Mouse (Mus musculus): ENCODE measurements at regions not wholly inside any gene's neighbourhood (a gene's known extent, or its start where the extent isn't known, plus 50 kb on each side); places are given as distances from the start of the nearest gene placed in this dataset.

DNA sequence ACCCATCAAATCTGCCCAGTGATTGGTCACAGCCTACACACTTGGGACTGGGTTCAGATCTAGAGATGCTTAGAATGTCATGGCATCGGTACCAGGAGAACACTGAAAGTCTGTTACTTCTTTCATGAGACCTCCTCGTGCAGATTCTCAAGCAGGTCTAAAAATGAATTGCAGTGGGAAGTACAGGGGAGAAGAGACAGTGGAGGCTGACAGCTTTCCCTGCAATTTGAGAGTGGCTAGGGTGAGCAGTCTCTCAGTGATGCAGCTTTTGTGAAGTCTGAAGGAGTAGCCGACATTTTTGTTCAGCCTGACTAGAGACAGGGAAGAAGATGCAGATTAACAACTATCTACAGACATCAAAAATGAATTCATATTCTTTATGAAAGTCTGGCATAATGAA lies 112.5 kb downstream of the Fam198b start:
- H3K36me3 ChIP-seq (replicated peaks; ENCODE audit: control insufficient read depth, insufficient read depth) = no peaks in the 10 kb centered on the region
- 73% methylated on average over 3 of the region's 3 CpGs for WGBS
- no peak for DNase-seq (ENCODE audit: low spot score)
- no peak overlapping the region for H3K4me2 ChIP-seq (replicated peaks)
- no peaks in the 10 kb centered on the region for H3K27me3 ChIP-seq (ENCODE audit: control insufficient read depth, insufficient read depth, low read length)
- no peak overlapping the region for H3K9ac ChIP-seq
- no peak overlapping the region for H3K27ac ChIP-seq
- H3K9me3 ChIP-seq (ENCODE audit: control insufficient read depth, low read length) = no peaks in the 10 kb centered on the region
- no peaks in the 10 kb centered on the region for H3K4me1 ChIP-seq (replicated peaks; ENCODE audit: control insufficient read depth, insufficient read depth, low read length)
- no peak overlapping the region for H3K4me3 ChIP-seq (replicated peaks; ENCODE audit: low read length)
- ATAC-seq (ENCODE audit: low FRiP score) = no peak

DNA sequence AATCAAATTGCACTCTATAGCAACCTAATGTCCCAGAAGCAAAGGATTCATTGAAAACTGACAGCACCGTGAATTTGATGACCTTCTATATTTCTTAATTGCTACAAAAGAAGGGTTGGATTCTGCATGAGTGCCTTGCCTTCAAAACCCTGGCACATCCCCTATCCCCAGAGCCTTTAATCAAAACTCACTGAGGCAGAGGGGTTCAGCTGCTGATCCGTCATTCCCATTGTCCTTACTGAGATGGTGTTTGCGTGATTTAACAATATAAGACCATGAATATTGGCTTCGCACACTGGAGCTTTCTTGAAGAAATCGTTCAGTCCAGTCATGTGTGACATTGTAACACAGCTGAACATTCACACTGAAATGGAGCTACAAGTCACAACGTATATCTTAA lies 118.0 kb downstream of the Fam198b start:
- H3K9ac ChIP-seq = no peak overlapping the region
- H3K4me1 ChIP-seq (replicated peaks; ENCODE audit: control insufficient read depth, insufficient read depth, low read length) = no peaks in the 10 kb centered on the region
- H3K4me3 ChIP-seq (replicated peaks; ENCODE audit: low read length) = no peak overlapping the region
- 31% methylated on average over 6 of the region's 6 CpGs for WGBS
- no peak overlapping the region for H3K4me2 ChIP-seq (replicated peaks)
- H3K27me3 ChIP-seq (ENCODE audit: control insufficient read depth, insufficient read depth, low read length) = no peaks in the 10 kb centered on the region
- no peak for DNase-seq (ENCODE audit: low spot score)
- H3K9me3 ChIP-seq (ENCODE audit: control insufficient read depth, low read length) = no peaks in the 10 kb centered on the region
- no peaks in the 10 kb centered on the region for H3K36me3 ChIP-seq (replicated peaks; ENCODE audit: control insufficient read depth, insufficient read depth)
- H3K27ac ChIP-seq = no peak overlapping the region
- no peak for ATAC-seq (ENCODE audit: low FRiP score)

DNA sequence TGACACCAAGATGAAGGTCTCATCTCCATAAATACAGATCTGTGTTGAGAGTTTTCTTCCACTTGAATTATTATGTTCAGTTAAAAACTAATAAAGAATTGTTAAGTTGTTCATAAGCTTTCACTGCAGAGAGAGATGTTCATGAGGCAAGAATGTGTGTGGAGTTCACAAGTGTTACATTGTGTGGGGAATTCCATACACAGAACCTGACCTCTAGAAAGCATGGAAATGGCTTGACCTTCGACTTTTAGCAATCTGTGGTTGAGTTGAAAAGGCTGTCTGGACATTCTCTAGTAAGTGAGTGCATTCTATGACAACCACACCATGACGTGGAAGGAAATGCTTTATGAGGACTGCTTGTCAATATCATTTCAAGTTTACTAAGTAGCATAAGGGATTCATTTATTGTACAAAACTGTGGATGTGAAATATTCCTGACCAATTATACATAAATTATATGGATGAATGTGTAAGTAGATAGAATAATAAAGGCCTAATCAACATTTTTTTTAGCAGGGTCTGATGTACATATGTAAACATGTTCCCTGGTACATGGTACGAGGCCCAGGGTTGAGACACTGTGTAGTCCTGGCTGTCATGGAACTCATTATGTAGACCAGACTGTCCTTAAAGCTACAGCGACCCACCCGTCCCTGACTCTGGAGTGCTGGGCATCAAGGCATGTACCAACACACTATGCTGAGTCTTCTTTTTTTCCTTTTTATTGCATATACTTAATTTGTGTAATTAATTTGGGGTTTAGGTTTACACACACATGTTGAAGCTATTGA lies 119.2 kb downstream of the Fam198b start:
- 60% methylated on average over 5 of the region's 5 CpGs for WGBS
- H3K36me3 ChIP-seq (replicated peaks; ENCODE audit: control insufficient read depth, insufficient read depth) = no peaks in the 10 kb centered on the region
- no peak for ATAC-seq (ENCODE audit: low FRiP score)

DNA sequence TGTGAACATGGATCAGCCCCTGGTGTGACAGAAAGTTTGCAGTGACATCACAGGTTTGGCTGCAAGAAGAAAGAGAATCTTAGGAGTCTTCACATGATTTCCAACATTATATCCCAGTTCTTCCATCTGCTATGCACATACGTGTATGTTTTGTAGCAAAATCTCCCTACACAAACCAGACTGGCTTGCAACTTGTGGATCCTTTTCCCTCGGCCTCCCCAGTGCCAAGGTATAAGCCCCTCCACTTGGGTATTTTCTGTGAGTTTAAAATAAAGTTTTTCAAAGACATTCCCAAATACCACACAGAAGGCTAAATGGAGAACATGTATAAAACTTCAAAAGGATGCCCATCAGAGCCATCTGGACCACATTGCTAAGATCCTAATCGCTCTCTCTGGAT lies 120.2 kb downstream of the Fam198b start:
- no peak for DNase-seq (ENCODE audit: low spot score)
- no peaks in the 10 kb centered on the region for H3K36me3 ChIP-seq (replicated peaks; ENCODE audit: control insufficient read depth, insufficient read depth)
- no peaks in the 10 kb centered on the region for H3K4me1 ChIP-seq (replicated peaks; ENCODE audit: control insufficient read depth, insufficient read depth, low read length)
- H3K9ac ChIP-seq = no peak overlapping the region
- WGBS = 85% methylated on average over 3 of the region's 3 CpGs
- no peak overlapping the region for H3K4me2 ChIP-seq (replicated peaks)
- H3K27me3 ChIP-seq (ENCODE audit: control insufficient read depth, insufficient read depth, low read length) = no peaks in the 10 kb centered on the region
- no peak overlapping the region for H3K4me3 ChIP-seq (replicated peaks; ENCODE audit: low read length)
- no peaks in the 10 kb centered on the region for H3K9me3 ChIP-seq (ENCODE audit: control insufficient read depth, low read length)
- ATAC-seq (ENCODE audit: low FRiP score) = no peak
- no peak overlapping the region for H3K27ac ChIP-seq

More for the DNA sequence above, 119.2 kb downstream of the Fam198b start:
- H3K4me1 ChIP-seq (replicated peaks; ENCODE audit: control insufficient read depth, insufficient read depth, low read length) = no peaks in the 10 kb centered on the region
- H3K9ac ChIP-seq = no peak overlapping the region
- H3K4me2 ChIP-seq (replicated peaks) = no peak overlapping the region
- H3K27me3 ChIP-seq (ENCODE audit: control insufficient read depth, insufficient read depth, low read length) = no peaks in the 10 kb centered on the region
- no peaks in the 10 kb centered on the region for H3K9me3 ChIP-seq (ENCODE audit: control insufficient read depth, low read length)
- H3K4me3 ChIP-seq (replicated peaks; ENCODE audit: low read length) = no peak overlapping the region
- no peak overlapping the region for H3K27ac ChIP-seq
- no peak for DNase-seq (ENCODE audit: low spot score)

DNA sequence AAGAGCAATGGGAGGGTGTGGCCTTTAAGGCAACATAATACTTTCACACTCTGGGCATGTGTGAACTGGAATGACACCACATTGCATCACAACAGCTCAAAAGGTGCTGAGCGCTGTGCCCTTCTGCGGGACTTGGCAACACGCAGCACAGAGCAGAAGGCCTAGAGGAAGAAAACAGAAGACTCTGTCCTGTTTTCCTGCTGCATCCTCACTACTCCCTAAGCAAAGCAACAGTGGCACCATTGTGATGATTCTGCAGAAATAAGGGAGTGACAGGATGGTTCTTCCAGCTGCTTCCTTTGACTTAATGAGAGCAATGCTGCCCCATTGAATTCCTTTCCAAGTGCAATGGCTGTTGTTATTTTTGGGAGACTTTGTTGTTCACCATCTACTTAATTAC lies 120.6 kb downstream of the Fam198b start:
- no peaks in the 10 kb centered on the region for H3K27me3 ChIP-seq (ENCODE audit: control insufficient read depth, insufficient read depth, low read length)
- H3K27ac ChIP-seq = no peak overlapping the region
- 70% methylated on average over 3 of the region's 3 CpGs for WGBS
- no peaks in the 10 kb centered on the region for H3K9me3 ChIP-seq (ENCODE audit: control insufficient read depth, low read length)
- H3K4me2 ChIP-seq (replicated peaks) = no peak overlapping the region
- no peaks in the 10 kb centered on the region for H3K4me1 ChIP-seq (replicated peaks; ENCODE audit: control insufficient read depth, insufficient read depth, low read length)
- no peaks in the 10 kb centered on the region for H3K36me3 ChIP-seq (replicated peaks; ENCODE audit: control insufficient read depth, insufficient read depth)
- no peak overlapping the region for H3K4me3 ChIP-seq (replicated peaks; ENCODE audit: low read length)
- H3K9ac ChIP-seq = no peak overlapping the region
- ATAC-seq (ENCODE audit: low FRiP score) = no peak
- DNase-seq (ENCODE audit: low spot score) = no peak

DNA sequence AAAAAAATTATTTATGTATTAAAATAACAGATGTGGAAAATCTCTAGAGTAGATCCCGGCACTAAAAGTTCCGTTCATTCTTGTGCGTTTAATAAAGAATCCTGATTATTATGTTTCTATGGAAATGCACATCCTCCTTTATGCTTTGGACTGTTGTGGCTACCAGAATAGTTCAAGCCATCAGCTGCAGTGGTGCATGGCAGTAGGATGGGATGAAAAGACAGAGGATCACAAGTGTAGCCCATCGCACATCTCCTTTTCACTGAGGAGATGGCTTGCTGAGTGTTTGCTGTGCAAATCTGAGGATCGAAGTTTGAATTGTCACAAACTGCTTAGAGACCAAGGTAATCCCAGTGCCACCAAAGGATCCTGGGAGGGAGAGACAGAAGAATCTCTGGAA lies 121.0 kb downstream of the Fam198b start:
- 92% methylated on average over 5 of the region's 5 CpGs for WGBS
- Histone ChIP-seq H3K4me1 (replicated peaks; ENCODE audit: control insufficient read depth, insufficient read depth, low read length) (no peaks in the 10 kb centered on the region), H3K36me3 (replicated peaks; ENCODE audit: control insufficient read depth, insufficient read depth) (no peaks in the 10 kb centered on the region), H3K4me2 (replicated peaks) (no peak overlapping the region), H3K9me3 (ENCODE audit: control insufficient read depth, low read length) (no peaks in the 10 kb centered on the region), H3K9ac (no peak overlapping the region), H3K27ac (no peak overlapping the region), H3K27me3 (ENCODE audit: control insufficient read depth, insufficient read depth, low read length) (no peaks in the 10 kb centered on the region), H3K4me3 (replicated peaks; ENCODE audit: low read length) (no peak overlapping the region)
- no peak for DNase-seq (ENCODE audit: low spot score)
- ATAC-seq (ENCODE audit: low FRiP score) = no peak

DNA sequence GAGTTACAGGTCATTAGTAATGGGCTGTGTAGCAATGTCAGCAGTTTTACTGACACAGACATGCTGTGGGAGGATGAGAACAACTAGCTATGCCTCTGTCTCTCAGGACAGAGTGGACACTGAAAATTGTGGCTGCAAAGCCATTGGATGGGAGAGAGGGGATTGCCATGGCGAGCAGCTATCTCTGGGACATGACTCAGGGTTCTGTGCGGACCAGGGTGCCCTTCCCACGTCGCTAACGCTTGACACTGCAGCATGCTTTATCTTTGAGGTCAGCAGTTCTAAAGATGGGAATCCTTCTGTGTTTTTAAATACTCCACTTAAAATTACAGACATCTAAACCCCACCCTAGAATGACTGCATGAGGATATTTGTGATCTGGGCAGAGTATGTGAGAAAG lies 121.9 kb downstream of the Fam198b start:
- ATAC-seq (ENCODE audit: low FRiP score) (no peak), DNase-seq (ENCODE audit: low spot score) (no peak)
- H3K4me2 ChIP-seq (replicated peaks) = no peak overlapping the region
- no peaks in the 10 kb centered on the region for H3K4me1 ChIP-seq (replicated peaks; ENCODE audit: control insufficient read depth, insufficient read depth, low read length)
- H3K4me3 ChIP-seq (replicated peaks; ENCODE audit: low read length) = no peak overlapping the region
- no peaks in the 10 kb centered on the region for H3K27me3 ChIP-seq (ENCODE audit: control insufficient read depth, insufficient read depth, low read length)
- WGBS = 87% methylated on average over 5 of the region's 5 CpGs
- H3K9ac ChIP-seq = no peak overlapping the region
- H3K9me3 ChIP-seq (ENCODE audit: control insufficient read depth, low read length) = no peaks in the 10 kb centered on the region
- no peaks in the 10 kb centered on the region for H3K36me3 ChIP-seq (replicated peaks; ENCODE audit: control insufficient read depth, insufficient read depth)
- no peak overlapping the region for H3K27ac ChIP-seq

DNA sequence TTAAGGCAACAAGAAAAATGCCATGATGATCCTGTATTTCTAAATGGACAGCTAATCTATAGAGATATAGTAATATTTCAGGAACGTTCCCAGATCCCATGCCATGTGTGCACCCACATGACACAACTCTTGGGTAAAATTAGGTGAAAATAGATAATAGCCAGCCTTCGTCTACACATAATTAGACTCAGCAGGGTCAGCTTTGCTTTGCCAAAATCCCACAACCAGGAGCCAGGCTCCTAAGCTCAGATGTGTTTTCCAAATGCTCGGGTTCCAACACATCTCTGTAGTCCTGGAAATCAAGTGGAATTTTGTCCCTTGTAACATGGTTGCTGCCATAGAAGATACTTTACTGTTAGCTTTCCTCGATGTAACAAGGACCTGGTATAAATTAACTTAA lies 122.7 kb downstream of the Fam198b start:
- no peak overlapping the region for H3K9ac ChIP-seq
- no peak overlapping the region for H3K27ac ChIP-seq
- no peak for DNase-seq (ENCODE audit: low spot score)
- ATAC-seq (ENCODE audit: low FRiP score) = no peak
- no peaks in the 10 kb centered on the region for H3K27me3 ChIP-seq (ENCODE audit: control insufficient read depth, insufficient read depth, low read length)
- H3K4me3 ChIP-seq (replicated peaks; ENCODE audit: low read length) = no peak overlapping the region
- no peaks in the 10 kb centered on the region for H3K9me3 ChIP-seq (ENCODE audit: control insufficient read depth, low read length)
- no peak overlapping the region for H3K4me2 ChIP-seq (replicated peaks)
- H3K36me3 ChIP-seq (replicated peaks; ENCODE audit: control insufficient read depth, insufficient read depth) = no peaks in the 10 kb centered on the region
- no peaks in the 10 kb centered on the region for H3K4me1 ChIP-seq (replicated peaks; ENCODE audit: control insufficient read depth, insufficient read depth, low read length)
- 78% methylated on average over 4 of the region's 4 CpGs for WGBS

DNA sequence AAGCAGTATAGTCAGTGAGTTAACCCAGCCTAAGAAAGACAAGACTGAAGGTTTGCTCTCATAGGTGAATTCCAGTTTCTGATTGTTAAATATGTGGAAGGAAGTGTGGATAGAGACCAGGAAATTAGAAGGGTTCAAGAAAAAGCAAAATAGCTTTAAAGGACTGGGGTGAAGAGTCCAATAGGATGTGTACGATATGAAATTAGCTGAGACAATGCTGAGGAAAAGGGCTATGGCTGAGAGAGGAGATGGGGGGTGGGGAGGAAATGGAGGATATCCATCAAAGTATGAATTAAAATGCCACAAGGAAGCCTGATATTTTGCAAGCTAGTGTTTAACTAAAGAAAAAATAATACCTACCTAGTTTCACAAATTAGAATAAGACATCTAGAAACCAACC lies 124.9 kb downstream of the Fam198b start:
- Histone ChIP-seq H3K27ac (no peak overlapping the region), H3K9me3 (ENCODE audit: control insufficient read depth, low read length) (no peaks in the 10 kb centered on the region), H3K4me3 (replicated peaks; ENCODE audit: low read length) (no peak overlapping the region), H3K4me2 (replicated peaks) (no peak overlapping the region), H3K27me3 (ENCODE audit: control insufficient read depth, insufficient read depth, low read length) (no peaks in the 10 kb centered on the region), H3K9ac (no peak overlapping the region), H3K4me1 (replicated peaks; ENCODE audit: control insufficient read depth, insufficient read depth, low read length) (no peaks in the 10 kb centered on the region), H3K36me3 (replicated peaks; ENCODE audit: control insufficient read depth, insufficient read depth) (no peaks in the 10 kb centered on the region)
- 80% methylated on average over 1 of the region's 1 CpGs for WGBS
- DNase-seq (ENCODE audit: low spot score) = no peak
- no peak for ATAC-seq (ENCODE audit: low FRiP score)

DNA sequence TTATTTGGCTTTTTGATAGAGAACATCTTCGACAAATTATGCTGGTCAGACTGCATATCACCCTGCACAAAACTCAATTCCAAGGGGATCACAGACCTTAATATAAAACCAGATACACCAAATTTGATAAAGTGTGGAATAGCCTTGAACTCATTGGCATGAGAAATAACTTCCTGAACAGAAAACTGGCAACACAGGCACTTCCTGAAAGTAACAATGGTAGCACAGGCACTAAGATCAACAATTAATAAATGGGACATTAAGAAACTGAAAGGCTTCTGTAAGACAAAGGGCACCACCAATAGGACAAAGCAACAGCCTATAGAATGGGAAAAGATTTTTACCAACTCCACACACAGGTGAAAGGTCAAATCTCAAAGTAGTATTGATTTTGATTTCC lies 141.5 kb downstream of the Fam198b start:
- H3K27ac ChIP-seq = no peak overlapping the region
- ATAC-seq (ENCODE audit: low FRiP score) (no peak), DNase-seq (ENCODE audit: low spot score) (no peak)
- H3K27me3 ChIP-seq (ENCODE audit: control insufficient read depth, insufficient read depth, low read length) = no peaks in the 10 kb centered on the region
- no peak overlapping the region for H3K4me3 ChIP-seq (replicated peaks; ENCODE audit: low read length)
- no peak overlapping the region for H3K4me2 ChIP-seq (replicated peaks)
- H3K9me3 ChIP-seq (ENCODE audit: control insufficient read depth, low read length) = no peaks in the 10 kb centered on the region
- H3K4me1 ChIP-seq (replicated peaks; ENCODE audit: control insufficient read depth, insufficient read depth, low read length) = no peaks in the 10 kb centered on the region
- no peaks in the 10 kb centered on the region for H3K36me3 ChIP-seq (replicated peaks; ENCODE audit: control insufficient read depth, insufficient read depth)
- no peak overlapping the region for H3K9ac ChIP-seq
- WGBS = 93% methylated on average over 1 of the region's 1 CpGs

Data from hindbrain, embryonic 14.5 days (tissue).